Mouse (Mus musculus): ENCODE data around the gene Ngb.

- TF ChIP-seq CTCF (IDR thresholded peaks at IDR 0.05; ENCODE audit: low read depth, low read length) (no peak), POLR2A (IDR thresholded peaks at IDR 0.05; ENCODE audit: insufficient read depth, low read length) (no peak)
These were observed 19.5 kb downstream of the Ngb start for GRCm38 (mm10) chr12:87082797-87083196.
